Mouse (Mus musculus) liver, embryonic 14.5 days (tissue): ENCODE measurements at regions not wholly inside any gene's neighbourhood (a gene's known extent, or its start where the extent isn't known, plus 50 kb on each side); places are given as distances from the start of the nearest gene placed in this dataset.
A peak's percentile ranks its signal among the peaks of the same experiment; 100 is the strongest.

ENCODE experiments used
- CTCF ChIP-seq: IDR thresholded peaks from 2 replicates; pipeline ENCODE4 v1.5.1; 2016; ENCODE audit warnings: antibody characterized with exemption, low read depth, control low read depth
- EP300 ChIP-seq: IDR thresholded peaks from 2 replicates; pipeline ENCODE4 v1.6.1; 2016; ENCODE audit warnings: antibody characterized with exemption, low read depth

- TF ChIP-seq CTCF (peak; percentile 37), EP300 (no peak)
Measured at GRCm38 (mm10) chr13:19283161-19283560, 112.4 kb downstream of the Stard3nl start.
